Mouse (Mus musculus) liver, adult 2 months (tissue): ENCODE measurements around the gene Spata31d1a. TPM values are rescaled to one million over a fixed set of nuclear protein-coding genes. Genes with fewer than 3 reads are reported as not detected.

Source experiments
- DNase-seq: peaks from one replicate; pipeline ENCODE4 v3.0.0-alpha.2; 2011; ENCODE audit warnings: low read depth, low spot score; ENCODE audit errors: extremely low read depth
- H3K27ac ChIP-seq: fragments of 200-500 bp; replicated peaks from 2 replicates; pipeline ENCODE4 v1.5.1; 2012; ENCODE audit warnings: low read depth, mild to moderate bottlenecking, control low read depth, inconsistent platforms, low read length; ENCODE audit not compliant: insufficient read depth
- H3K27me3 ChIP-seq: fragments of 200-500 bp; 2 replicates; pipeline ENCODE4 v1.6.1; 2012; ENCODE audit warnings: mild to moderate bottlenecking, moderate library complexity, low read length, inconsistent platforms; ENCODE audit not compliant: control insufficient read depth, insufficient read depth
- H3K36me3 ChIP-seq: fragments of 200-500 bp; 2 replicates; pipeline ENCODE4 v1.6.1; 2012; ENCODE audit warnings: low read length, inconsistent platforms; ENCODE audit not compliant: control insufficient read depth, insufficient read depth
- H3K4me1 ChIP-seq: fragments of 200-500 bp; 2 replicates; pipeline ENCODE4 v1.6.1; 2011; ENCODE audit warnings: low read length; ENCODE audit not compliant: control insufficient read depth, insufficient read depth
- H3K4me3 ChIP-seq: fragments of 200-500 bp; 2 replicates; pipeline ENCODE4 v1.5.1; 2011; ENCODE audit warnings: low read depth, mild to moderate bottlenecking, control low read depth, low read length, moderate library complexity; ENCODE audit not compliant: insufficient read depth
- H3K79me2 ChIP-seq: fragments of 200-500 bp; 2 replicates; pipeline ENCODE4 v1.6.1; 2012; ENCODE audit warnings: inconsistent platforms, mild to moderate bottlenecking, low read length, moderate library complexity; ENCODE audit not compliant: control insufficient read depth, insufficient read depth
- H3K9ac ChIP-seq: fragments of 200-500 bp; 2 replicates; pipeline ENCODE4 v1.6.1; 2012; ENCODE audit warnings: low read depth, mild to moderate bottlenecking, control low read depth, inconsistent platforms, low read length
- CTCF ChIP-seq: fragments of 200-500 bp; IDR thresholded peaks from 2 replicates; pipeline ENCODE4 v1.5.1; 2011; ENCODE audit warnings: low read depth, low read length, control low read depth
- POLR2A ChIP-seq: fragments of 200-500 bp; IDR thresholded peaks from 2 replicates; pipeline ENCODE4 v1.6.1; 2011; ENCODE audit warnings: low read length, control low read depth; ENCODE audit not compliant: insufficient read depth; ENCODE audit errors: extremely low read depth
- WGBS: fragments of 180-500 bp; shearing (Covaris S2); methylation state at CpG from one replicate; pipeline ENCODE4 v1.1.7; 2018; 5-methylcytosine and 5-hydroxymethylcytosine counted together
- polyA plus RNA-seq: library from polyadenylated mRNA; depleted of rRNA; stranded (reverse); fragments of >200 nt; gene quantifications from 2 replicates; pipeline ENCODE4 v1.2.3, GENCODE M21; 2012
- total RNA-seq: library from RNA; depleted of rRNA; stranded (reverse); fragments of >200 nt; gene quantifications from 2 replicates; pipeline ENCODE4 v1.2.3, GENCODE M21; 2014

The Spata31d1a gene
- total and polyA plus RNA-seq, 2 experiments = not detected

- no peaks in the 10 kb centered on the region for H3K27me3 ChIP-seq
- TF ChIP-seq POLR2A (no peak), CTCF (no peak)
- WGBS = 69% methylated on average over 13 of the region's 13 CpGs
- no peak overlapping the region for H3K9ac ChIP-seq
- no peak overlapping the region for H3K4me3 ChIP-seq
- no peaks in the 10 kb centered on the region for H3K36me3 ChIP-seq
- no peak overlapping the region for H3K27ac ChIP-seq
- H3K79me2 ChIP-seq = no peaks in the 10 kb centered on the region
- H3K4me1 ChIP-seq = no peaks in the 10 kb centered on the region
- DNase-seq = no peak
These were observed 21.8 kb downstream of the Spata31d1a start for GRCm38 (mm10) chr13:59688338-59688770.

DNA sequence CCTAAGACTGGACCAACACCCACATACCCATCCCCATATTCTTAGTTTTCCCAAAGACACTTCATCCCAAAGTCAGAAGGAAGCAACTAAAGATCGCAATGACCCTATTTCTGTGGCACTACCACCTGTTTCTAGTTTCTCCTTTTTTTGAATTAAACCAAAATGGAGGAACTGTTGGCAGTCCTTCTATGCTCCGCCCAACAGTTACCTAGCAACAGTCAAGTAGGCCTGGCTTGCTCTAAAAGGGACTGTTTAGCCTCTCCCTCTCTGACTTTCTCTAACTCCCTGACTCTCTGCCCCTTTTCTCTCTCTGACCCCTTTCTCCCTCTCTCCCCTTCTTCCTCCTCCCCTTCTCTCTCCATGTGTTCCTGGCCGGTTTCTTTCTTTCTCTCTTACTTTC lies 24.9 kb downstream of the Spata31d1a start:
- Histone ChIP-seq H3K4me3 (no peak overlapping the region), H3K27me3 (peaks cover 3% of the 10 kb centered on the region; the same call in 1 of the 2 replicates), H3K36me3 (no peaks in the 10 kb centered on the region), H3K27ac (no peak overlapping the region), H3K4me1 (no peaks in the 10 kb centered on the region), H3K9ac (no peak overlapping the region), H3K79me2 (no peaks in the 10 kb centered on the region)
- DNase-seq = no peak
- TF ChIP-seq CTCF = no peak
- no peak for TF ChIP-seq POLR2A
- 85% methylated on average over 3 of the region's 3 CpGs for WGBS

DNA sequence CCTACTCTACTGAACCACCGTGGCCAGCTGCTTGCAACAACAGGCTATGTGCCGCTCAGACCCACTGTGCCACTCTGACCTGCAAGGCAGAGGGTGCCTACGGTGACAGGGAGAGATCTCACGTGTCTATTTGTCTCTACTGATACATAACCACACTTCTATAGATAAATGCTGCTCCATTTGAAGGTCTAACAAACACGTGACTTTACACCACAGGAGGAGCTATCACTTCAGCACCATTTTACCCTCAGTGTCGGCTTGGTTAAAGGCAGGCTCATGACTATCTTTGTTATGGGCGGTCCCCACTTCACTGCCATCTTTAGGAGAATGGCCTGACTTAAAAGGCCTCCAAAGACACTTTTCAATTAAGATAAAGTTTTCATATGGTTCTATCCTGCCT lies 27.5 kb downstream of the Spata31d1a start:
- TF ChIP-seq CTCF (no peak), POLR2A (no peak)
- Histone ChIP-seq H3K9ac (no peak overlapping the region), H3K27ac (no peak overlapping the region), H3K4me1 (no peaks in the 10 kb centered on the region), H3K27me3 (peaks cover 3% of the 10 kb centered on the region; the same call in 1 of the 2 replicates), H3K4me3 (no peak overlapping the region), H3K36me3 (no peaks in the 10 kb centered on the region), H3K79me2 (no peaks in the 10 kb centered on the region)
- 29% methylated on average over 7 of the region's 7 CpGs for WGBS
- DNase-seq = no peak

DNA sequence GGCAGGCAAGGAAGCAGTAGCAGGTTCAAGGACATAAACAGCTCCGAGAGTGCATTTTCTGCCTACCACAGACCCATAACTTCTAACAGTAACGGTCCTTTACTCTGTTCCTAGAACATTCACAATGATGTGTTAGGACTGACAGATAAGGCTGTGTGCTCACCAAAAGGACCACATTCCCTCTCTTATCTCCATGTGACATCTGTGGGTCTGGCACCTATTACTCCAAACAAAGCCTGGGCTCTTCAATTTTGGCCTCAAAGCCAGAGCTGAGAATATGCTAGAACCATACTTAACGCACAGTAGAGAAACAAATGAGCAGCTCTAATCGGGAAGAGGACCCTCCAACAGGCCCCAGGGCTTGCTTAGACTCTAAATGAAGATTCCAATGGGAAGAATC lies 30.2 kb downstream of the Spata31d1a start:
- 77% methylated on average over 4 of the region's 4 CpGs for WGBS
- no peak overlapping the region for H3K4me3 ChIP-seq
- no peak for DNase-seq

DNA sequence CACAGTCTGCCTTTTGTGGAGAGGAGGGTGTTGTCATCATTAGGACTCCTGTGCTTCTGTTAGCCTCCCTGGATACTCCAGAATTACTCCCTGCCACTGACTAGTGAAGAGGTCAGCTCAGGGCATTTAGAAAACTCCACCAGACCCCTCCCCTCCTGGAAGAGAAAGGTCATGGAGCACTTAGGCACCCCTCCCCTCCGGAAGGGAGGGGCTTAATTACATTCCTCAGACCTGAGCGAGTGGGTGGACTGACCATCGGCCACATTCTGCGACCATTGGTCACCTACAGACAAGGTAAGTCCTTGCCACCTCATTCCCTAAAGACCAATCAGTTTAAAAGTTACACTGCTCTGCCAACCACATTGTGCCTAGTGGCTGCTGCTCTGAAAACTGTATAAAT lies 30.8 kb downstream of the Spata31d1a start:
- H3K27me3 ChIP-seq = peaks cover 6% of the 10 kb centered on the region; the same call in 1 of the 2 replicates
- TF ChIP-seq CTCF = no peak
- TF ChIP-seq POLR2A = no peak
- H3K79me2 ChIP-seq = no peaks in the 10 kb centered on the region
- H3K36me3 ChIP-seq = no peaks in the 10 kb centered on the region
- peaks cover 2% of the 10 kb centered on the region; the same call in 1 of the 2 replicates for H3K4me1 ChIP-seq
- no peak overlapping the region for H3K4me3 ChIP-seq
- no peak overlapping the region for H3K27ac ChIP-seq
- 36% methylated on average over 4 of the region's 4 CpGs for WGBS
- H3K9ac ChIP-seq = no peak overlapping the region
- no peak for DNase-seq

More for the DNA sequence above, 30.2 kb downstream of the Spata31d1a start:
- no peak overlapping the region for H3K9ac ChIP-seq
- H3K4me1 ChIP-seq = peaks cover 2% of the 10 kb centered on the region; the same call in 1 of the 2 replicates
- H3K79me2 ChIP-seq = no peaks in the 10 kb centered on the region
- no peak overlapping the region for H3K27ac ChIP-seq
- no peaks in the 10 kb centered on the region for H3K36me3 ChIP-seq
- peaks cover 6% of the 10 kb centered on the region; the same call in 1 of the 2 replicates for H3K27me3 ChIP-seq
- TF ChIP-seq CTCF (no peak), POLR2A (no peak)
